Mouse (Mus musculus): ENCODE measurements around the gene Coro1a. TPM values are rescaled to one million over a fixed set of nuclear protein-coding genes. Genes with fewer than 3 reads are reported as not detected.
"Not testable (repeated sequence)": the region's sequence is repeated elsewhere in the genome, so short reads cannot be mapped to it uniquely, and the experiment has no call there.

Coro1a gene
- polyA plus RNA-seq, 1 experiment from 2014 or later: 28.6 TPM

GRCm38 (mm10) chr7:126740977-126741376 is 33.4 kb upstream of the Coro1a start:
- Histone ChIP-seq H3K27me3 (ENCODE audit: control insufficient read depth, insufficient read depth, low read length) (no peaks in the 10 kb centered on the region), H3K4me2 (replicated peaks; ENCODE audit: low read depth, low read length) (no peak overlapping the region), H3K27ac (ENCODE audit: low read length) (no peak overlapping the region), H3K9ac (replicated peaks; ENCODE audit: low read depth, low read length) (no peak overlapping the region), H3K9me3 (ENCODE audit: control insufficient read depth, low read depth, low read length) (no peaks in the 10 kb centered on the region), H3K36me3 (ENCODE audit: control insufficient read depth, insufficient read depth, low read length) (no peaks in the 10 kb centered on the region), H3K4me3 (ENCODE audit: low read depth, low read length) (no peak overlapping the region), H3K4me1 (ENCODE audit: control insufficient read depth, insufficient read depth, low read length) (no peaks in the 10 kb centered on the region)
- WGBS: 82% methylated on average over 5 of the region's 5 CpGs
- ATAC-seq (ENCODE audit: insufficient number of reproducible peaks, insufficient read depth, low FRiP score, low read depth): no peak

DNA sequence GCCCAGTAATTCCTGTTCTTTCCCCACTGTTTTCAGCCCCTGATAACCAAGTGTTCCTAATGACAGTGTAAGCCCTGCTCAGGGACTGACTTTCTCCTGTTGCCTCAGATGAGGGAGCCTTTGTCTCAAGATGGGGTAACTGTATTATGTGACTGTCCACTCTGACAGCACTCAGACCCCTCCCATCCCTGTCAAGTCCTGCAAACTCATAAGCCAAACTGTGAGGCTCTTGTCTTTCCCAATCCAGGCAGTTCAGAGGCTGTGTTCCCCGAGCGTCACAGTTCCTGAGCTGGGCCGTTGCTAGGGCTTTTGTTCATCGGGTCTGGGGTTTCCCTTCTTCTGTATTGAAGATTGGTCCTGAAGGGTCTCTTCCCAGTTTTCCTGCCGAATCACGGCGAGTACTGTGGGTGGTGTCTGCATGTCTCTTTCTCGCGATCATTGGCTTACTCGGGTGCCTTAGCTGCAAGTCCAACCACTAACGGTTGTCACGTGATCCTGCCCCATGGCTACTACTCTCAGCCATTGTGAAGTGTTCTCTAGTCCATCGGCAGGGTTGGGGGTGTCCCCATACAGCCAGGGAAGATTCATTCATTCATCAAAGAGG is 32.6 kb upstream of the Coro1a start:
- Histone ChIP-seq H3K27me3 (ENCODE audit: control insufficient read depth, insufficient read depth, low read length) (no peaks in the 10 kb centered on the region), H3K4me3 (ENCODE audit: low read depth, low read length) (no peak overlapping the region), H3K4me1 (ENCODE audit: control insufficient read depth, insufficient read depth, low read length) (no peaks in the 10 kb centered on the region), H3K9ac (replicated peaks; ENCODE audit: low read depth, low read length) (no peak overlapping the region), H3K4me2 (replicated peaks; ENCODE audit: low read depth, low read length) (no peak overlapping the region), H3K9me3 (ENCODE audit: control insufficient read depth, low read depth, low read length) (no peaks in the 10 kb centered on the region), H3K27ac (ENCODE audit: low read length) (no peak overlapping the region), H3K36me3 (ENCODE audit: control insufficient read depth, insufficient read depth, low read length) (no peaks in the 10 kb centered on the region)
- WGBS: 78% methylated on average over 13 of the region's 13 CpGs
- ATAC-seq (ENCODE audit: insufficient number of reproducible peaks, insufficient read depth, low FRiP score, low read depth): no peak

DNA sequence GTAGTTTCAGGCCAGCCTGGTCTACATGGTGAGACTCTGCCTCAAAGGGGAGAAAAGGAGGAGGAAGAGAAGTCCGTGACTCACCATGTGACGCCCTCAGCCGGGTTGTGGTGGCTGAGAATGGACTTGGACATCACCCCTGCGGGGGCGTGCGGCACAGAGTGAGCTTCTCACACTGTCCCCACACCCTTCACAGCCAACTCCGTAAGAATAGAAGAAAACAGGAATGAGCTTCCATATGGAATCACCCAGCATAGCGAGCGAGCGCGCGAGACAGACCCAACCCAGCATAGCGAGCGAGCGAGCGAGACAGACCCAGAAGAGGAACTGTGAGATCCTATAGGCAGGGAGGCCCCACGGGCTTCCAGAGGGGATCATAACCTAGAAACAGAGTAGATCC is 32.0 kb upstream of the Coro1a start:
- 83% methylated on average over 17 of the region's 17 CpGs for WGBS
- H3K4me2 ChIP-seq (replicated peaks; ENCODE audit: low read depth, low read length): no peak overlapping the region
- no peak for ATAC-seq (ENCODE audit: insufficient number of reproducible peaks, insufficient read depth, low FRiP score, low read depth)
- no peaks in the 10 kb centered on the region for H3K36me3 ChIP-seq (ENCODE audit: control insufficient read depth, insufficient read depth, low read length)
- H3K9me3 ChIP-seq (ENCODE audit: control insufficient read depth, low read depth, low read length): no peaks in the 10 kb centered on the region
- no peak overlapping the region for H3K4me3 ChIP-seq (ENCODE audit: low read depth, low read length)
- H3K27me3 ChIP-seq (ENCODE audit: control insufficient read depth, insufficient read depth, low read length): no peaks in the 10 kb centered on the region
- no peaks in the 10 kb centered on the region for H3K4me1 ChIP-seq (ENCODE audit: control insufficient read depth, insufficient read depth, low read length)
- H3K27ac ChIP-seq (ENCODE audit: low read length): no peak overlapping the region
- no peak overlapping the region for H3K9ac ChIP-seq (replicated peaks; ENCODE audit: low read depth, low read length)

DNA sequence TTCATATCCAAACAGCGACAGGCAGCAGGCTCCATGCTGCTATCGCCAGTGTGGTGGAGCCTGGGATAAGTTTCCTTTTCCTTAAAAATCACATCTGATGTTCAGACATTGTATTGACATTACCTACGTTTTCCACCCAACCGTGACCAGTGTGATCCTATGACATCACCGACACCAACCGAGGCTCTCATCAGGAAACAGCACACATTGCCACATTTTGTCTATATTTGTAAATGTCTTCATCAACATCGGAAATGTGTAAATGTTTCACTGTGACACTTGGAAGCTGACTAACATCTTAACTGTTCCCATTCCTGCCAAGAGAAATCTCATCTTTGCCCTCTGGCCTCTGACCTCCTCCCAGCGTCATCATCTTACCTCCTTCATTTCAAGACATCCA is 28.5 kb upstream of the Coro1a start:
- ATAC-seq (ENCODE audit: insufficient number of reproducible peaks, insufficient read depth, low FRiP score, low read depth): no peak
- 80% methylated on average over 8 of the region's 8 CpGs for WGBS
- Histone ChIP-seq H3K9me3 (ENCODE audit: control insufficient read depth, low read depth, low read length) (no peaks in the 10 kb centered on the region), H3K27me3 (ENCODE audit: control insufficient read depth, insufficient read depth, low read length) (no peaks in the 10 kb centered on the region), H3K4me3 (ENCODE audit: low read depth, low read length) (no peak overlapping the region), H3K27ac (ENCODE audit: low read length) (no peak overlapping the region), H3K4me2 (replicated peaks; ENCODE audit: low read depth, low read length) (no peak overlapping the region), H3K4me1 (ENCODE audit: control insufficient read depth, insufficient read depth, low read length) (no peaks in the 10 kb centered on the region), H3K36me3 (ENCODE audit: control insufficient read depth, insufficient read depth, low read length) (no peaks in the 10 kb centered on the region), H3K9ac (replicated peaks; ENCODE audit: low read depth, low read length) (no peak overlapping the region)

GRCm38 (mm10) chr7:126730256-126730789 is 22.7 kb upstream of the Coro1a start:
- H3K9ac ChIP-seq (replicated peaks; ENCODE audit: low read depth, low read length); H3K36me3 ChIP-seq (ENCODE audit: control insufficient read depth, insufficient read depth, low read length); H3K27me3 ChIP-seq (ENCODE audit: control insufficient read depth, insufficient read depth, low read length); H3K27ac ChIP-seq (ENCODE audit: low read length); H3K4me1 ChIP-seq (ENCODE audit: control insufficient read depth, insufficient read depth, low read length); H3K4me3 ChIP-seq (ENCODE audit: low read depth, low read length); H3K9me3 ChIP-seq (ENCODE audit: control insufficient read depth, low read depth, low read length); ATAC-seq (ENCODE audit: insufficient number of reproducible peaks, insufficient read depth, low FRiP score, low read depth); H3K4me2 ChIP-seq (replicated peaks; ENCODE audit: low read depth, low read length): not testable (repeated sequence)
- WGBS: 72% methylated on average over 4 of the region's 4 CpGs

- 81% methylated on average over 5 of the region's 5 CpGs for WGBS
- ATAC-seq (ENCODE audit: insufficient number of reproducible peaks, insufficient read depth, low FRiP score, low read depth): no peak
- Histone ChIP-seq H3K9ac (replicated peaks; ENCODE audit: low read depth, low read length) (no peak overlapping the region), H3K4me3 (ENCODE audit: low read depth, low read length) (no peak overlapping the region), H3K9me3 (ENCODE audit: control insufficient read depth, low read depth, low read length) (no peaks in the 10 kb centered on the region), H3K4me1 (ENCODE audit: control insufficient read depth, insufficient read depth, low read length) (no peaks in the 10 kb centered on the region), H3K27ac (ENCODE audit: low read length) (no peak overlapping the region), H3K36me3 (ENCODE audit: control insufficient read depth, insufficient read depth, low read length) (no peaks in the 10 kb centered on the region), H3K4me2 (replicated peaks; ENCODE audit: low read depth, low read length) (no peak overlapping the region), H3K27me3 (ENCODE audit: control insufficient read depth, insufficient read depth, low read length) (no peaks in the 10 kb centered on the region)
These were observed 18.1 kb upstream of the Coro1a start for GRCm38 (mm10) chr7:126725667-126726066.

DNA sequence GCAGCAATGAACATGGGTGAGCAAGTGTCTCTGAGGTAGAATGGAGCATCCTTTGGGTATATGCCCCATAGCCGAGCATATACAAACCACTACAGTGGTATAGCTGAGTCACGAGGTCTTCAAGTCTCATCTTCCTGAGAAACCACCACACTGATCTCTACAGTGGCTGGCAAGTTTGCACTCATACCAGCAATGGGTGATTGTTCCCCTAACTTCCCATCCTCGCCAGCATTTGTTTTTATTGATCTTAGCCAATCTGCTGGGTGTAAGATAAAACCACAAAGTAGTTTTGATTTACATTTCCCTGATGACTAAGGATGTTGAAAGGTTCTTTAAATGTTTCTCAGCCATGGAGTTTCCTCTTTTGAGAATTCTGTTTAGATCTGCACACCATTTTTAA is 17.5 kb upstream of the Coro1a start:
- Histone ChIP-seq H3K36me3 (ENCODE audit: control insufficient read depth, insufficient read depth, low read length) (no peaks in the 10 kb centered on the region), H3K4me2 (replicated peaks; ENCODE audit: low read depth, low read length) (no peak overlapping the region), H3K27me3 (ENCODE audit: control insufficient read depth, insufficient read depth, low read length) (no peaks in the 10 kb centered on the region), H3K9me3 (ENCODE audit: control insufficient read depth, low read depth, low read length) (no peaks in the 10 kb centered on the region), H3K27ac (ENCODE audit: low read length) (no peak overlapping the region), H3K9ac (replicated peaks; ENCODE audit: low read depth, low read length) (no peak overlapping the region), H3K4me1 (ENCODE audit: control insufficient read depth, insufficient read depth, low read length) (no peaks in the 10 kb centered on the region), H3K4me3 (ENCODE audit: low read depth, low read length) (no peak overlapping the region)
- no peak for ATAC-seq (ENCODE audit: insufficient number of reproducible peaks, insufficient read depth, low FRiP score, low read depth)
- 68% methylated on average over 3 of the region's 3 CpGs for WGBS

DNA sequence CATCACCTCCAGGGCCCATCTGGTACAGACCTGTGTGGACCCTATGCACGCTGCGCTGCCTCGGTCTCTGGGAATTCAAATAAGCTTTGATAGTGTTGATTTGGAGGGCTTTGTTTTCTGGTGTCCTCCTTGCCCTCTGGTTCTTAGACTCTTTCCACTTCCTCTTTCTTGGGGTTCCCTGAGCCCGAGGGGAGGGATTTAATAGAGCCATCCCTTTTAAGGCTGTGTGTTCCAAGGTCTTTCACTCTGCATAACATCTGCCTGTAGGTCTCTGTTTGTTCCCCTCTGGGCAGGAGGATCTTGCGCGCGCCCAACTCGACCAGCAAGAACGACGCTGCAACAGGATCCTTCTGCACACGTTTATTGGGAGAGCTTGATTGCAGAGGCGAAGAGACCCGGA is 14.0 kb upstream of the Coro1a start:
- H3K27me3 ChIP-seq (ENCODE audit: control insufficient read depth, insufficient read depth, low read length): no peaks in the 10 kb centered on the region
- H3K9ac ChIP-seq (replicated peaks; ENCODE audit: low read depth, low read length): no peak overlapping the region
- ATAC-seq (ENCODE audit: insufficient number of reproducible peaks, insufficient read depth, low FRiP score, low read depth): no peak
- no peak overlapping the region for H3K4me3 ChIP-seq (ENCODE audit: low read depth, low read length)
- H3K4me2 ChIP-seq (replicated peaks; ENCODE audit: low read depth, low read length): no peak overlapping the region
- no peaks in the 10 kb centered on the region for H3K9me3 ChIP-seq (ENCODE audit: control insufficient read depth, low read depth, low read length)
- no peaks in the 10 kb centered on the region for H3K36me3 ChIP-seq (ENCODE audit: control insufficient read depth, insufficient read depth, low read length)
- H3K4me1 ChIP-seq (ENCODE audit: control insufficient read depth, insufficient read depth, low read length): no peaks in the 10 kb centered on the region
- WGBS: 90% methylated on average over 13 of the region's 13 CpGs
- no peak overlapping the region for H3K27ac ChIP-seq (ENCODE audit: low read length)

GRCm38 (mm10) chr7:126718787-126719337 is 11.3 kb upstream of the Coro1a start:
- 91% methylated on average over 5 of the region's 5 CpGs for WGBS
- no peak for ATAC-seq (ENCODE audit: insufficient number of reproducible peaks, insufficient read depth, low FRiP score, low read depth)

More at GRCm38 (mm10) chr7:126718787-126719337, 11.3 kb upstream of the Coro1a start:
- H3K9me3 ChIP-seq (ENCODE audit: control insufficient read depth, low read depth, low read length): no peaks in the 10 kb centered on the region
- H3K4me1 ChIP-seq (ENCODE audit: control insufficient read depth, insufficient read depth, low read length): no peaks in the 10 kb centered on the region
- no peak overlapping the region for H3K9ac ChIP-seq (replicated peaks; ENCODE audit: low read depth, low read length)
- no peaks in the 10 kb centered on the region for H3K36me3 ChIP-seq (ENCODE audit: control insufficient read depth, insufficient read depth, low read length)
- no peak overlapping the region for H3K4me3 ChIP-seq (ENCODE audit: low read depth, low read length)
- no peak overlapping the region for H3K4me2 ChIP-seq (replicated peaks; ENCODE audit: low read depth, low read length)
- H3K27me3 ChIP-seq (ENCODE audit: control insufficient read depth, insufficient read depth, low read length): no peaks in the 10 kb centered on the region
- no peak overlapping the region for H3K27ac ChIP-seq (ENCODE audit: low read length)
